Mouse (Mus musculus) urinary bladder, postnatal 10 days (tissue): ENCODE results near the gene Rab8b.

Source experiments
- DNase-seq: peaks from one replicate; pipeline ENCODE4 v3.0.0; 2022; ENCODE audit warnings: low spot score

The Rab8b gene

GRCm38 (mm10) chr9:66919382-66919971 lies at the start of gene Rab8b:
Gene Rab8b (minus strand): TSS chr9:66919687.
- peak; percentile 89 for DNase-seq

GRCm38 (mm10) chr9:66967492-66967891 lies 48.0 kb upstream of the Rab8b start:
- no peak for DNase-seq

GRCm38 (mm10) chr9:66961478-66961877 lies 42.0 kb upstream of the Rab8b start:
- DNase-seq, result no peak

GRCm38 (mm10) chr9:66957451-66957850 lies 38.0 kb upstream of the Rab8b start:
- DNase-seq, result no peak

- no peak for DNase-seq
Measured at GRCm38 (mm10) chr9:66952886-66953285, 33.4 kb upstream of the Rab8b start.

GRCm38 (mm10) chr9:66952321-66952720 lies 32.8 kb upstream of the Rab8b start:
- DNase-seq, result no peak

GRCm38 (mm10) chr9:66948536-66948935 lies 29.0 kb upstream of the Rab8b start:
- no peak for DNase-seq

- peak; percentile 76 for DNase-seq
Measured at GRCm38 (mm10) chr9:66945647-66946641, 26.5 kb upstream of the Rab8b start, which contains the start of gene Rps27l. Gene Rps27l (plus strand): TSS chr9:66946086.

GRCm38 (mm10) chr9:66945161-66945560 lies 25.7 kb upstream of the Rab8b start:
- DNase-seq, result no peak

- DNase-seq, result no peak
Measured at GRCm38 (mm10) chr9:66938836-66939235, 19.3 kb upstream of the Rab8b start.

- no peak for DNase-seq
Measured at GRCm38 (mm10) chr9:66937507-66937906, 18.0 kb upstream of the Rab8b start.

- no peak for DNase-seq
Measured at GRCm38 (mm10) chr9:66933869-66934808, 14.7 kb upstream of the Rab8b start.

GRCm38 (mm10) chr9:66930351-66930750 lies 10.9 kb upstream of the Rab8b start:
- no peak for DNase-seq

- DNase-seq, result no peak
Measured at GRCm38 (mm10) chr9:66927696-66928402, 8.4 kb upstream of the Rab8b start.

GRCm38 (mm10) chr9:66925853-66926252 lies 6.4 kb upstream of the Rab8b start:
- DNase-seq, result no peak

GRCm38 (mm10) chr9:66922076-66922475 lies 2.6 kb upstream of the Rab8b start:
- no peak for DNase-seq

GRCm38 (mm10) chr9:66920488-66921279 lies 1.2 kb upstream of the Rab8b start:
- no peak for DNase-seq

- no peak for DNase-seq
Measured at GRCm38 (mm10) chr9:66919981-66920380, 494 bp upstream of the Rab8b start.

- DNase-seq, result no peak
Measured at GRCm38 (mm10) chr9:66918672-66919330, 686 bp downstream of the Rab8b start.

- no peak for DNase-seq
Measured at GRCm38 (mm10) chr9:66917892-66918255, 1.6 kb downstream of the Rab8b start.
